In genomic region chr5:114972201-114972600, GRCm38 (mm10) we compare ENCODE assay signal across 28 mouse cellular contexts. TPM values are rescaled to one million over a fixed set of nuclear protein-coding genes. Genes with fewer than 3 reads are reported as not detected.
DNase-seq lines count a peak whose midpoint lies in the region; ATAC-seq and TF ChIP-seq lines count a peak whose summit lies in the region.
"Had no signal": no experiment of that assay in that cellular context is flagged by ENCODE, and none has a peak within 500 bp of the region (broad histone marks: within the 10 kb centered on the region; RNA-seq: fewer than 3 reads in every experiment).

No protein-coding gene starts in this region.

- no peaks in the 10 kb centered on the region for H3K9me3 ChIP-seq in liver, postnatal 0 days (ENCODE audit: low read length)
- no peaks in the 10 kb centered on the region for H3K9me3 ChIP-seq in liver, embryonic 12.5 days (replicated peaks)
- H3K9me3 ChIP-seq: embryonic facial prominence, embryonic 12.5 days; forebrain, embryonic 15.5 days; hindbrain, embryonic 12.5 days; lung, embryonic 15.5 days; midbrain, embryonic 10.5 days had no signal

- H3K9ac ChIP-seq in liver, postnatal 0 days (replicated peaks): no peak overlapping the region
- H3K9ac ChIP-seq in liver, embryonic 12.5 days: no peak overlapping the region
- H3K9ac ChIP-seq: embryonic facial prominence, embryonic 12.5 days; forebrain, embryonic 15.5 days; hindbrain, embryonic 12.5 days; lung, embryonic 15.5 days had no signal

- no peak for DNase-seq in kidney, adult 2 months
- DNase-seq in kidney, adult 11 months: no peak
- no peak for DNase-seq in liver, postnatal 0 days
- no peak for DNase-seq in left cerebral cortex, postnatal 10 days (ENCODE audit: extremely low spot score in 1 of 2, low spot score in 2 of 2)
- DNase-seq: adrenal gland, postnatal 10 days; cerebellum, adult 9-11 months; gastrocnemius, postnatal 36 days; right cerebral cortex, postnatal 25 days; thymus, postnatal 14 days had no signal

- TF ChIP-seq POLR2A in kidney, adult 2 months (IDR thresholded peaks at IDR 0.05; ENCODE audit: low read depth, low read length): no peak
- TF ChIP-seq POLR2A in small intestine, adult 2 months (IDR thresholded peaks at IDR 0.05; ENCODE audit: low read depth, low read length): peak; percentile 37; the same call in 1 of the 2 replicates

- WGBS in kidney, adult 2 months: 71% methylated on average over 9 of the region's 9 CpGs
- 81% methylated on average over 9 of the region's 9 CpGs for WGBS in liver, postnatal 0 days (ENCODE audit: insufficient replicate concordance)
- 70% methylated on average over 9 of the region's 9 CpGs for WGBS in liver, embryonic 12.5 days (ENCODE audit: insufficient replicate concordance)
- 24% methylated on average over 9 of the region's 9 CpGs for WGBS in small intestine, adult 2 months

- TF ChIP-seq EP300 in liver, postnatal 0 days (IDR thresholded peaks at IDR 0.05; ENCODE audit: low read depth): no peak

- H3K27me3 ChIP-seq in kidney, adult 2 months (replicated peaks; ENCODE audit: control insufficient read depth, insufficient read depth, low read length): no peaks in the 10 kb centered on the region
- H3K27me3 ChIP-seq in liver, postnatal 0 days (ENCODE audit: insufficient read depth, low read length): no peaks in the 10 kb centered on the region
- H3K27me3 ChIP-seq in liver, embryonic 12.5 days (replicated peaks): peaks cover 30% of the 10 kb centered on the region
- no peaks in the 10 kb centered on the region for H3K27me3 ChIP-seq in small intestine, adult 2 months (ENCODE audit: control insufficient read depth, insufficient read depth, low read length)
- H3K27me3 ChIP-seq: forebrain, embryonic 15.5 days had no signal

- intact Hi-C loops in left cerebral cortex, postnatal 10 days (cut with DNase I): no loop called here

- peaks cover 17% of the 10 kb centered on the region; the same call in 1 of the 2 replicates for H3K4me1 ChIP-seq in kidney, adult 2 months (ENCODE audit: control insufficient read depth, insufficient read depth, low read length)
- H3K4me1 ChIP-seq in liver, postnatal 0 days (ENCODE audit: insufficient read depth): peaks cover 8% of the 10 kb centered on the region
- H3K4me1 ChIP-seq in liver, embryonic 12.5 days: 0 out of 2 replicates have a peak, but pooled peaks cover 7% of the 10 kb centered on the region
- peaks cover 9% of the 10 kb centered on the region for H3K4me1 ChIP-seq in small intestine, adult 2 months (ENCODE audit: control insufficient read depth, insufficient read depth, insufficient read length, low read length)
- H3K4me1 ChIP-seq: embryonic facial prominence, embryonic 12.5 days; forebrain, embryonic 15.5 days had no signal

- no peak overlapping the region for H3K27ac ChIP-seq in kidney, adult 2 months (ENCODE audit: insufficient read depth, low read depth, low read length)
- H3K27ac ChIP-seq in liver, postnatal 0 days (ENCODE audit: low read depth): no peak overlapping the region; the same call in 1 of the 2 replicates
- no peak overlapping the region for H3K27ac ChIP-seq in liver, embryonic 12.5 days
- no peak overlapping the region for H3K27ac ChIP-seq in small intestine, adult 2 months (ENCODE audit: insufficient read depth, low read depth, low read length)
- H3K27ac ChIP-seq: embryonic facial prominence, embryonic 12.5 days; forebrain, embryonic 15.5 days; hindbrain, embryonic 12.5 days; lung, embryonic 15.5 days; macrophage; midbrain, embryonic 10.5 days had no signal

- H3K4me2 ChIP-seq in liver, postnatal 0 days (ENCODE audit: low read depth, low read length): peak overlapping the region; percentile 64
- H3K4me2 ChIP-seq in liver, embryonic 12.5 days: no peak overlapping the region
- H3K4me2 ChIP-seq: embryonic facial prominence, embryonic 12.5 days; forebrain, embryonic 15.5 days; hindbrain, embryonic 12.5 days; lung, embryonic 15.5 days had no signal

- peak; percentile 35; the same call in 1 of the 2 replicates for ATAC-seq in liver, postnatal 0 days
- ATAC-seq in liver, embryonic 12.5 days: no peak
- no peak for ATAC-seq in frontal cortex, adult (ENCODE audit: low TSS enrichment)
- ATAC-seq: activated CD4-positive, CD25-positive, alpha-beta regulatory T cell, adult 4 months; CD4-positive, CD25-positive, alpha-beta regulatory T cell, adult 4 months; forebrain, embryonic 15.5 days; inflammation-experienced regulatory T-cells, adult 6 months had no signal

- peak overlapping the region; percentile 30 for H3K4me3 ChIP-seq in kidney, adult 2 months (ENCODE audit: insufficient read depth, low read depth, low read length)
- H3K4me3 ChIP-seq in liver, postnatal 0 days (ENCODE audit: low read depth, low read length): no peak overlapping the region
- H3K4me3 ChIP-seq in liver, embryonic 12.5 days: no peak overlapping the region
- no peak overlapping the region for H3K4me3 ChIP-seq in small intestine, adult 2 months (ENCODE audit: low read depth, low read length)
- H3K4me3 ChIP-seq: embryonic facial prominence, embryonic 12.5 days; erythroblast, embryonic 14.5 days; forebrain, embryonic 15.5 days; hindbrain, embryonic 12.5 days; lung, embryonic 15.5 days; midbrain, embryonic 10.5 days had no signal

- no peak for TF ChIP-seq CTCF in kidney, adult 2 months (conservative IDR thresholded peaks at IDR 0.05; ENCODE audit: insufficient read depth, insufficient read length, low read depth, low read length)
- no peak for TF ChIP-seq CTCF in liver, postnatal 0 days (IDR thresholded peaks at IDR 0.05; ENCODE audit: low read depth)
- 0 out of 2 replicates have a peak, but pooled peaks have one; percentile 5 for TF ChIP-seq CTCF in small intestine, adult 2 months (IDR thresholded peaks at IDR 0.05; ENCODE audit: extremely low read depth, insufficient read length, insufficient replicate concordance, low read depth, low read length)

- H3K36me3 ChIP-seq in kidney, adult 2 months (ENCODE audit: control insufficient read depth, insufficient read depth, low read length): no peaks in the 10 kb centered on the region; the same call in 1 of the 2 replicates
- H3K36me3 ChIP-seq in liver, postnatal 0 days (replicated peaks; ENCODE audit: insufficient read depth, low read length): no peaks in the 10 kb centered on the region
- H3K36me3 ChIP-seq in liver, embryonic 12.5 days: no peaks in the 10 kb centered on the region
- 0 out of 2 replicates have a peak, but pooled peaks cover 4% of the 10 kb centered on the region for H3K36me3 ChIP-seq in small intestine, adult 2 months (ENCODE audit: control insufficient read depth, insufficient read depth, low read length)
- H3K36me3 ChIP-seq: embryonic facial prominence, embryonic 12.5 days; forebrain, embryonic 15.5 days; hindbrain, embryonic 12.5 days; lung, embryonic 15.5 days; midbrain, embryonic 10.5 days had no signal

RNA-seq across cellular contexts. Expression of gene Hnf1a, which starts 1.3 kb away (rescaled TPM):
- polyA plus RNA-seq in kidney, adult 2 months (2012; rRNA removed): 24.2 and 29.5 TPM in 2 replicates
- polyA plus RNA-seq in liver, postnatal 0 days (2015; fragmentation: Nextera tagmentation; extraction: Ambion mirVana): 5.6 and 7.0 TPM in 2 replicates
- polyA plus RNA-seq in liver, embryonic 12.5 days (2016; fragmentation: Nextera tagmentation; extraction: Ambion mirVana): 3.8 and 3.9 TPM in 2 replicates
- 24.1 and 46.9 TPM in 2 replicates for polyA plus RNA-seq in small intestine, adult 2 months (2012; rRNA removed)
- total RNA-seq in left cerebral cortex, postnatal 10 days (2021): not detected
- total RNA-seq: gastrocnemius, postnatal 36 days; layer of hippocampus, adult 18-20 months; layer of hippocampus, postnatal 25 days; left cerebral cortex, postnatal 14 days had no signal
- polyA plus RNA-seq: brain, embryonic 14.5 days; cortical plate, adult 2 months; forebrain, embryonic 15.5 days; heart, postnatal 0 days; macrophage had no signal

RNA-seq across cellular contexts. Expression of gene 2210016L21Rik, which starts 30.2 kb away (rescaled TPM):
- 23.5 and 26.1 TPM in 2 replicates for polyA plus RNA-seq in kidney, adult 2 months (2012; rRNA removed)
- polyA plus RNA-seq in liver, postnatal 0 days (2015; fragmentation: Nextera tagmentation; extraction: Ambion mirVana): 10.4 and 15.3 TPM in 2 replicates
- polyA plus RNA-seq in liver, embryonic 12.5 days (2016; fragmentation: Nextera tagmentation; extraction: Ambion mirVana): 22.1 and 25.2 TPM in 2 replicates
- polyA plus RNA-seq in small intestine, adult 2 months (2012; rRNA removed): 8.5 and 13.6 TPM in 2 replicates
- total RNA-seq in left cerebral cortex, postnatal 10 days (2021): 100 to 1,000 TPM; 203 to 206 TPM

RNA-seq across cellular contexts. Expression of gene Sppl3, which starts 38.7 kb away (rescaled TPM):
- 51.5 and 57.0 TPM in 2 replicates for polyA plus RNA-seq in kidney, adult 2 months (2012; rRNA removed)
- polyA plus RNA-seq in liver, postnatal 0 days (2015; fragmentation: Nextera tagmentation; extraction: Ambion mirVana): 9.2 and 11.5 TPM in 2 replicates
- polyA plus RNA-seq in liver, embryonic 12.5 days (2016; fragmentation: Nextera tagmentation; extraction: Ambion mirVana): 19.3 and 23.7 TPM in 2 replicates
- polyA plus RNA-seq in small intestine, adult 2 months (2012; rRNA removed): 36.9 and 101 TPM in 2 replicates
- 100 to 1,000 TPM; 112 to 115 TPM for total RNA-seq in left cerebral cortex, postnatal 10 days (2021)

RNA-seq across cellular contexts. Expression of gene Oasl1, which starts 49.2 kb away (rescaled TPM):
- 4.3 and 5.7 TPM in 2 replicates for polyA plus RNA-seq in kidney, adult 2 months (2012; rRNA removed)
- polyA plus RNA-seq in liver, postnatal 0 days (2015; fragmentation: Nextera tagmentation; extraction: Ambion mirVana): 2.2 TPM in 2 replicates
- 0.29 and 0.30 TPM in 2 replicates for polyA plus RNA-seq in liver, embryonic 12.5 days (2016; fragmentation: Nextera tagmentation; extraction: Ambion mirVana)
- 88.2 and 139 TPM in 2 replicates for polyA plus RNA-seq in small intestine, adult 2 months (2012; rRNA removed)
- total RNA-seq in left cerebral cortex, postnatal 10 days (2021): not detected
- total RNA-seq: layer of hippocampus, adult 18-20 months; layer of hippocampus, postnatal 25 days; left cerebral cortex, postnatal 14 days had no signal
- polyA plus RNA-seq: erythroblast, embryonic 14.5 days; midbrain, embryonic 10.5 days had no signal
